Mouse (Mus musculus) G1E (cell line): ENCODE measurements around the gene Tbxa2r.

Source experiments
- CTCF ChIP-seq: IDR thresholded peaks from 2 replicates; pipeline ENCODE4 v1.5.1; 2012; ENCODE audit warnings: low read depth, low read length, inconsistent platforms, mixed read lengths
- GATA1 ChIP-seq: IDR thresholded peaks from 2 replicates; pipeline ENCODE4 v1.6.1; 2012; ENCODE audit warnings: borderline replicate concordance, low read length, inconsistent platforms, mixed read lengths
- GATA2 ChIP-seq: IDR thresholded peaks from 2 replicates; pipeline ENCODE4 v1.6.1; 2012; ENCODE audit warnings: low read depth, low read length, inconsistent platforms, borderline replicate concordance
- TAL1 ChIP-seq: conservative IDR thresholded peaks from 2 replicates; pipeline ENCODE4 v1.6.1; 2012; ENCODE audit warnings: low read depth, low read length, inconsistent platforms, mixed read lengths

DNA sequence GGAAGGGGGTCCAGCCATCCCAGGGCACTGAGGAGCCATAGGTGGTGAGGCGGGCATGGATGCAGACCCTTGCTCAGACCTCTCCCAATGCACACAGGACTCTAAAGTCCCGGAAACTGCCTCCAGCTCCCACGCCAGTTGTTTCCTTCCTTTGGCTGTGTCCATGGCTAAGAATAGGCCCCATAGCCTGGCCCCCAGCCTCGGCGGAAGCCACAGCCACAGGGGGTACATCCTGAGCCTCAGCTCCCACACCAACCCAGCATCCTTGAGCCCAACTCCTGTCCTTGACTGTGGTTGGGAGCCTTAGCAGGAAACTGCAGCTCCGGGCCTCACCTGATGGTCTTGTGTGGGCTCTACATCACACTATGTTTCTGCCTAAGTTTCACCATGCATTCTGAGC lies 1.7 kb upstream of the Tbxa2r start:
- TF ChIP-seq TAL1 (no peak), CTCF (no peak), GATA1 (no peak), GATA2 (no peak)
